Mouse (Mus musculus): Measurements from ENCODE around the gene Olfr643. TPM values are rescaled to one million over a fixed set of nuclear protein-coding genes. Genes with fewer than 3 reads are reported as not detected.

The Olfr643 gene
- not detected for total RNA-seq (2021)
- long read RNA-seq, experiment 1 = 0 reads
- long read RNA-seq, experiment 2 = 0 reads

GRCm38 (mm10) chr7:104137305-104137704 is at the start of gene Olfr643:
Olfr643 (minus strand) TSS chr7:104137405.
- DNase-seq = no peak

GRCm38 (mm10) chr7:104183292-104183691 is 46.1 kb upstream of the Olfr643 start, which contains the start of gene Olfr648:
Olfr648 (minus strand) TSS chr7:104183392.
- DNase-seq = no peak

- DNase-seq = no peak
These were observed 41.9 kb upstream of the Olfr643 start for GRCm38 (mm10) chr7:104179074-104179473.

GRCm38 (mm10) chr7:104178422-104179054 is 41.3 kb upstream of the Olfr643 start:
- DNase-seq = no peak

- DNase-seq = no peak
These were observed 37.9 kb upstream of the Olfr643 start for GRCm38 (mm10) chr7:104175085-104175484.

- DNase-seq = no peak
These were observed 32.5 kb upstream of the Olfr643 start for GRCm38 (mm10) chr7:104169634-104170204.

GRCm38 (mm10) chr7:104167105-104167504 is 29.9 kb upstream of the Olfr643 start:
- DNase-seq = no peak

GRCm38 (mm10) chr7:104150456-104150855 is 13.3 kb upstream of the Olfr643 start, which contains the start of gene Ubqlnl:
Ubqlnl (minus strand) TSS chr7:104150556.
- no peak for DNase-seq

GRCm38 (mm10) chr7:104143179-104143578 is 6.0 kb upstream of the Olfr643 start, which contains the start of gene Ubqln3:
Ubqln3 (minus strand) TSS chr7:104143279.
- DNase-seq = no peak

- DNase-seq = no peak
These were observed 7.5 kb downstream of the Olfr643 start, which contains the start of gene Ubqln5 for GRCm38 (mm10) chr7:104129726-104130125. Ubqln5 (minus strand) TSS chr7:104129826.

- no peak for DNase-seq
These were observed 32.5 kb downstream of the Olfr643 start, which contains the start of gene Olfr646 for GRCm38 (mm10) chr7:104104757-104104972. Olfr646 (plus strand) TSS chr7:104104873.

- no peak for DNase-seq
These were observed 33.1 kb downstream of the Olfr643 start for GRCm38 (mm10) chr7:104103913-104104756.

GRCm38 (mm10) chr7:104085365-104085764 is 51.8 kb downstream of the Olfr643 start, which contains the start of gene Olfr645:
Olfr645 (minus strand) TSS chr7:104085465.
- no peak for DNase-seq

- DNase-seq = no peak
These were observed 65.4 kb downstream of the Olfr643 start, which contains the start of gene Olfr644 for GRCm38 (mm10) chr7:104071769-104072168. Olfr644 (minus strand) TSS chr7:104071869.

GRCm38 (mm10) chr7:104061345-104061744 is 75.9 kb downstream of the Olfr643 start, which contains the start of gene 4930516K23Rik:
4930516K23Rik (minus strand) TSS chr7:104061445.
- no peak for DNase-seq

GRCm38 (mm10) chr7:104059215-104059614 is 78.0 kb downstream of the Olfr643 start:
- DNase-seq = no peak

GRCm38 (mm10) chr7:104052566-104052965 is 84.6 kb downstream of the Olfr643 start, which contains the start of gene Olfr642:
Olfr642 (minus strand) TSS chr7:104052666.
- no peak for DNase-seq

- no peak for DNase-seq
These were observed 86.5 kb downstream of the Olfr643 start for GRCm38 (mm10) chr7:104050745-104051144.

- no peak for DNase-seq
These were observed 102.1 kb downstream of the Olfr643 start, which contains the start of gene Olfr641 for GRCm38 (mm10) chr7:104035145-104035544. Olfr641 (plus strand) TSS chr7:104035445.

- no peak for DNase-seq
These were observed 110.2 kb downstream of the Olfr643 start for GRCm38 (mm10) chr7:104026978-104027377.

GRCm38 (mm10) chr7:104025473-104025872 is 111.7 kb downstream of the Olfr643 start, which contains the start of gene Olfr640:
Olfr640 (minus strand) TSS chr7:104025573.
- no peak for DNase-seq

GRCm38 (mm10) chr7:104021651-104022050 is 115.6 kb downstream of the Olfr643 start:
- no peak for DNase-seq

All from gastrocnemius, postnatal 25 days (tissue).